Mouse (Mus musculus) kidney, adult 18-20 months (tissue): ENCODE results near the gene Rccd1.

ENCODE experiments used
- DNase-seq: peaks from one replicate; pipeline ENCODE4 v3.0.0; 2021

Rccd1 gene

DNA sequence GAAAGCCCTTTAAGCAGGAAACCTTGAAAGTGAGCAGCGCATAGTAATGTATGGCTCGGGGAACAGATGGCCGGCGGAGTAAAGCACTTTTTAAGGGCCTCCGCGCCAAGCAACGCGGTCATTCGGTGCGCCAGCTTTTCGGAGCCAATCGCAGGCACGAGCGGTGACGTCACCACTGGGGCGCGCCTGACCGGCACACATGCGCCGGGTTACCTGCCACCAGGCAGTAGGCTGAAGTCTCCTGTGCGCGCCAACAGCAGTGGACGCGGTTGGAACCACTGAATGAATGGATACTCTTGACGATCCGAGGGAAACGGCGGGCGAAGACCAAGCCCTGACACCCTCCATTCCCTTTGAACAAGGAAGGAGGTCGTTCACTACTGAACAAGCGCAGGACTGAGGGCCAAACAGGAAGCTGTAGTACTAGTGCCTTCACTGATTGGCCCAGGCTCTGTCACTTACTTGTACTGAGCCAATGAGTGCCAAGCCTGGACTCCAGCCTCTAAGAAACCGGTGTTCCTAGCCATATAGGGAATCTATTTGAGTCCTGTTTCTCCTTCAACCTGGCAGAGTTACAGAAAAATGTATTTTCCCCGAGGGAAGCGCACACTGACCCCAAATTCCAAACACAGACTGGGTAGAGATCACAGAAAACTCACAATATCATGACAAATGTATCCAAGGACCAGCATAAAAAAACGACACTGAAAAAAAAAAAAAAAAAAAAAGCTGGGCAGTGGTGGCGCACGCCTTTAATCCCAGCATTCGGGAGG, at the start of gene Rccd1:
Rccd1 (minus strand) TSS at position 412 of the 773 bp plus-strand sequence.
- peak; percentile 96 for DNase-seq

DNA sequence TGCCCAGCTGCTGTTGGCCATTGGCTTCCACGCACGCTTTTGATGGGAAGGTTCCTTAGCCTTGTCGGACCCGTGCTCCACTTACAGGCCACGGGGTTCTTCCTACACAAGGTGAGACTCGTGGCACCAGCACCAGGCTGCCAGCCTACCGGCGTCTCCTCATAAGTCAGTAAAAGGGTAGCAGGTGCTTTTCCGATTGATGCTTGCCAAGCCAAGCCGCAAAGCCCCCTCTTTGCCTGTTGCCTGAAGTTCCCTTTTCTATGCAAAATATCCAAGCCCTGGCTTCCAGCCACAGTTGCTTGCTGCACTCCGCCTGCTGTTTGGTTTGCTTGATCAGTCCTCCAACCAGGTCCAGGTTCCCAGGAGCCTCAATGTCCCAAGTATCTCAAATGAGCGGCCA, 49.6 kb upstream of the Rccd1 start:
- DNase-seq: no peak

DNA sequence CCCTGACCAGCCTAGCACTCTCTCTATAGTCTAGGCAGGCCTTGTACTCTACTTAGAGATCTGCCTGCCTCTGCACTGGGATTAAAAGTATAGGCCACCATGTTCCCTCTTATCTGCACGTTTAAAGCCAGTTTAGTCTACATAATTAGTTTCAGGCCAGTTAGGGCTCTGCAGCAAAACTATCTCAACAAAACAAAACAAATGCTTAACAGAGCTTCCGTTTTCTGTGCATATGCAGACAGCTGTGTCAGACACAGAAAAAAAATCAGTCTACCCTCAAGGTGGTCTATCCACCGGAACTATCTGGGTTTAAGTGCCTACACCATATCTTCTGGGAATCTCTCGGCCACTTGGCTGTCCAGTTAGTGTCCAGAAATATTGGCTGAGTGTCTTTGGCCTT, 49.1 kb upstream of the Rccd1 start:
- DNase-seq: no peak

DNA sequence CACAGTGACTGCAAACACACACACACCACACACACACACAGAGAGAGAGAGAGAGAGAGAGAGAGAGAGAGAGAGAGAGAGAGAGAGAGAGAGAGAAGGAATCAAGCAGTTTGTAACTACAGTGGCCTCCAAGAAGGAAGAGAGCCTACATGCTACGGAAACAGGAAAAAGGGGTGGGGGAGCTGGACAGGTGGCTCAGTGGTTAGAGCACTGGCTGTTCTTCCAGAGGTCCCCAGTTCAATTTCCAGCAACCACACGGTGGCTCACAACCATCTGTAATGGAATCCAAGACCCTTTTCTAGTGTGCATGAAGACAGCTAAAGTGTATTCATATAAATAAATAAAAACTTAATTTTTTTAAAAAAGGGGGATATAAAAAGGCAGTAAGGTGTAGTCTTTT, 48.4 kb upstream of the Rccd1 start:
- no peak for DNase-seq

DNA sequence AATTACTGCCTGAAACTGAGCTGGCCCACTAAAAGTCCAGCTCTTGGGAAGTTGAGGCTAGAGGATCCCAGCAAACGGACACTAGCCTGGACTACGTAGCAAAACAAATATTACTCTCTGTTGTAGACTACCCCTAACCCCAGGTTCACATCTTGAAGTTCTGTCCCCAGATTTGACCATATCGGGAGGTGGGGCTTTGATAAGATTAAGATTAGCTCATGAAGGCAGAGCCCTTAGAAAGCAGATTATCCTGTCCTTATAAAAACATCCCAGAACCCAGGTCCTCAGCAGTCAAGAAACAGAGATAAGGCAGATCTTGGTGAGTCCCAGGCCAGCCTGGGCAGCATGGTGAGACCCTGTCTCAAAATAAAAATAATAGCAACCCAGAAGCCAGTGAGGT, 47.9 kb upstream of the Rccd1 start:
- no peak for DNase-seq

DNA sequence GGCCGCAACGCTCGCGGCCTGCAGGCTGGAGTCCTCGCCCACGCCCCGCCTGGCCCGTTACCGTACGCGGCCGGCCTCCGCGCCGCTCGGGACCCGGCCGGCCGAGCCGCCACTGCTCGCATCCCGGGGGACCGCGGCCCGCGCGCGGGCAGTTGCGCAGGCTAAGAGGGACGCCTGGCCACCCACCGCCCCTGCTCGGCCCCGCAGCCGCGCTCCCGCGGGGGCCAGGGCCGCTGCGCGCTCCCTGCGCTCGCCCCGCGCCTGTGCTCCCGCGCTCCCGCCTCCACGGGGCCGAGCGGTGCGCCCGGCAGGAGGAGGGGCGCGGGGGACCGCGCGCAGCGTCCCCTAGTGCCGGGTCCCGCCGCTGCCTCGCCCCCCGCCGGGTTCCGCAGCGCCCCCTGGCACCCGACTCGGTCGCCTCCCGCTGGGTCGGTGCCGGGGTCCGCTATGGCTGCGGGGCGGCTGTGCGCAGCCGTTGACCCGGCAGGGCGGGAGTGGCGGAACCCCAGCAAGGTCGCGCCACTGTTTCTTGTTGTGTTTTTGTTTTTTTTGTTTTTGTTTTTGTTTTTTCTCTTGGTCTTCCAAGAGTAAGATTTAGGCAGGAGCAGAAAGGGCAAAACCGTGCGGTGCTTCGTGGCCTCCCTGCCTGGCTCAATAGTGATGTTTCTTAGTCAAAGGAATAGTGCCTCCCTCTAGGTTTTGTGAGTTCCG, 46.9 kb upstream of the Rccd1 start, which contains the start of gene Man2a2:
Man2a2 (minus strand) TSS at position 335 of the 711 bp plus-strand sequence.
- peak; percentile 78 for DNase-seq

DNA sequence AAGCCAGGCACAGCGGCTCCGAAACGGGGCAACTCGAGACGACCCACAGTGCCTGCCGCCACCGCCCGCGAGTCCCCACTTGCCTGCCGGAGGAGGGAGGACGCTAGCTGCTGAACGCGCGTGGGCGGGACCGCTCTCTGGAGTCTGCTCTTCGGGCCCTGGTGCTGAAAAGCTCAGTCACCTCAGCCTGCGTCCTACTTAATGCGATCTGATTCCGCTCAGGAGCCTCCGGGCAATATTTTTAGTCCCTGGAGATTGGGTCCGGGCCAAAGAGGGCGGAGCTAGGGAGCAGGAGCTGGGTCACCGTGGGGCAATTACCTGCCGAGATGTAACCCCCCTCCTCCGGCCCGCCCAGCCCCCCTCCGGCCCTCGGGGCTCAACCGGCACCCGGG, 46.4 kb upstream of the Rccd1 start:
- DNase-seq: peak; percentile 88

DNA sequence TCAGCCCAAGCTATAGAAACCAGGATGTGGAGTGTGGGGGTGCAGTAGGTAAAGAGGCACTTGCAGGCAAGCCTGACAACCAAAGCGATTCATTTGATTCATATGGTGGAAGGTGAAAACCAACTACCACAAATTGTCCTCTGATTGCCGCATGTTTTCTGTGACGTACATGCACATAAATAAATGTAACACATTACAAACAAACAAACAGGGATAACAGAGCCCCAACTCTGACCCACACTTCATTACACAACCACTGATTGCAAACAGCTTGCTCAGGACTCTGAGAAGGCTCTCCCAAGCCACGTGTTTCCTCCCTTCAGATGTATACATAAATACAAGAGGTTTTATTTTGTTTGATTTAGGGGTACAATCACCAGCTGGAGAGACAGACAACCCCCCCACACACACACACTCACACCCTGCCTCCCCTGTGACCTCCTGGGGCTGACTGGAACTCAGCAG, 45.7 kb upstream of the Rccd1 start:
- DNase-seq: no peak

DNA sequence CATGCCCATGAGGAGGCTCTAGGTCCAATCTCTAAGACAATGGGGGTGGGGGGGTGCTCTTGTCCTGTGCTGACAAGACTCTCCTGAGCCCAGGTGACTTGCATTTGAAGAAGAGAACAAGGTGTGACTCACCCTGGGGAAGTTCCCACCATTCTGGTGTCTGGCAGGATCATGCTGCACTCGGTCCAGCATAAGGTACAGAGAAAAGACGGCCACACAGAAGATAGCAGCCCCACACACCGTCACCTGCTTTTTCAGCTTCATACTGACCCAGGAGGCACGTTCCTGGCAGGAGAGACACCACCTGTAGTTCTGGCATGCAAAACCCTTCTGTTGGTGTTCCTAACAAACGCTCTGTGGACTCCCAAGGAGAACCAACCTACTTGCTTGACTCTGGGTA, 45.2 kb upstream of the Rccd1 start:
- DNase-seq: no peak

DNA sequence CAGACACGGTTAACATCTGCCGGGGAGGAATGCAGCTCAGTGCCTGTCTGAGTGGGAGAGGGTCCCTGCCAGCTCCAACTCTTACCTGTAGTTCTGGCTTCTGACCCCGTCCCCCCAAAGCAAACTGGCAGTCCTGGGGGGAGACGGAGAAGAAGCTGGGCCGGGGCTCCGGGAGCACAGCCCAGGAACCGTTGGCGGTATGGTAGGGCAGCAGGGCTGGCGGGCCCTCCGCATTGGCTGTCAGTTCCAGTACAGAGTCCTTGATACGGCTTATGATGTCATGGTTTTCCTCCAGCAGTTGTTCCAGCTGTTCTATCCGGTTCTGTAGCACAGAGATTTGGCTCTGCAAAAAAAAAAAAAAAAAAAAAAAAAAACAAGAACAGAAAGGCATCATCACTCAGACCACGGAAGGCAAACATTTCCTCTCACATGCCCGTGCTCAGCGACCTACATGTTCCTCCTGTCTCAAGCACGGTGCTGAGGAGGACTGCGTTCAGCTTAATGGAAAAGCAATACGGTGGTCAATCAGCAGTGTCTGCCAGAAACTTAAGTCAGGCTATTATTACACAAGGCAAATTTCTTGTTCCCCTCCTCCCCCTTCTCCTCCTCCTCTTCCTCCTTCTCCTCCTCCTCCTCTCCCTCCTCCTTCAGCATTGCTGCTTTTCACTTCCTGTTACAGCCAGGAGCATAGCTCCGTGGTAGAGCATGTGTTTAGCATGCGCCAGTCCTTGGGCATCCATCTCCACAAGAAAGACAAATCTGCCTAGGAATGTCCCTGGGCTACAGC, 44.6 kb upstream of the Rccd1 start:
- DNase-seq: no peak

DNA sequence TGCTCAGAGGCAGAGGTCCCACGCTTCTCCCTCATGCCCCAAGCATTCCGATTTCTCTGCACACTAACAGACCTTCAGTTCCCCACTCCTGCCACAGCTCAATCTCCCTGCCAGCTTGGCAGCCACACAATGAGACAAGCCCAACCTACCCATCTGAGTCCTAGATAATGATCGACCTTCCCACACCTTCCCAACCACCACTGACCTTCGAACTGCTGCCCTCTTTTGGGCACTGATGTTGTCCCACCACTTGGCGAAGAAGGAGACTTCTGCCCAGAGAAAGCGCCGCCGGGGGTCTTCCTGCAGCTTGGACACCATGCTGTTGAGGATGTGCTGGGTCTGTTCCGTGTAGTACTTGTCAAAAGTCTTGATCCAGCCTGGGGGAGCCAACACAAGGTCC, 43.8 kb upstream of the Rccd1 start:
- no peak for DNase-seq

DNA sequence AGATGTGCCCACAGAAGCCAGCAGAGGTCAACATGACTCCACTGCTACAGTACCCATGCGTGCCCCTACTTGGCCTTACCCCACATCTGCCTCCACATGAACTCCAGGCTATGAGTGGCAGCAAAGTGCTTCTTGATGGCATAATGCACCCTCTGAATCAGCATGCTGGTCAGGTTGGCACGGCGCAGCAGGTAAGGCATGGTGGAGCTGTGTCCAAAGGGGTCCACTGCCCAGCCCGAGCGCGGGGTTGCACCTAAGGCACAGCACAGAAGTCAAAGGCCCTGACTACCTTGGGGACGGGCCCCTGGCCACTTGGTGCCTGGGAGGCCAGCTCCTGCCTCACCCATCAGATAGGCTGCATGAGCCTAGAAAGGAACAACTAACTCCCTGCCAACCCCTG, 43.0 kb upstream of the Rccd1 start:
- DNase-seq: no peak

DNA sequence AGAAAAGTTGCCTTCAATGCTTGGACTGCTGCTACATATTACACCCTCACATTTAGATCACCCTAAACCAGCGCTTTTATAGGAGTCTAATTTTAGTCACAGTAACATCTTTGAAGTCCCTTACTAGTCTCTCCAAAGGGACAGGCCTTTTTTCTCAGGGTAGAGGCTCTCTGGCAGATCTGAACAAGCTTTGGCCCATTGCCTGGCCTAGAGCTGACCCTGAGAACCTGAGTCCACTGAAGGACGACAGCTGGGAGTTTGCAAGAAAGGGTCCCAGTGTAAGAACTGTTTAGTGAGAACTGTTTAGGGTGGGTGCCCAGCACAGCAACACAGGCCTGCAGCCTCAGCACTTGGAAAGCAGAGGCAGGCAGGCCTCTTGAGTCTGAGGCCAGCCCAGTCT, 41.5 kb upstream of the Rccd1 start:
- peak; percentile 32 for DNase-seq

DNA sequence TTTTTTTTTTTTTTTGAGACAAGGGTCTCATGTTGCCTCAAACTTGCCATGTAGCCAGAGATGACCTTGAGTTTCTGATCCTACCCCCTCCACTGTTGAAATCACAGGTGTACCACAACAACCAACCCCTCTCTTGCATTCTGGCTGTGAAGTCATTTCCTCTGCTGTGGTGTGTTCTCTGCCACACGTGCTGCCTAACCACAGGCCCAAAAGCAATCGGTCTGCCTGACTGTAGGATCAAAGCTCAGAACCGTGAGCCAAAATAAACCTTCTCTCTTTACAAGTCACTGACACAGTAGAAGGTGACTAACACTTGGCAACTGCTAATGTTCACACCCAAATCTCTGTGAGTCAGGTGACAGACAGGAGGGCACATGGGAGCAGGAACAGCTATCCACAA, 36.2 kb upstream of the Rccd1 start:
- DNase-seq: no peak

DNA sequence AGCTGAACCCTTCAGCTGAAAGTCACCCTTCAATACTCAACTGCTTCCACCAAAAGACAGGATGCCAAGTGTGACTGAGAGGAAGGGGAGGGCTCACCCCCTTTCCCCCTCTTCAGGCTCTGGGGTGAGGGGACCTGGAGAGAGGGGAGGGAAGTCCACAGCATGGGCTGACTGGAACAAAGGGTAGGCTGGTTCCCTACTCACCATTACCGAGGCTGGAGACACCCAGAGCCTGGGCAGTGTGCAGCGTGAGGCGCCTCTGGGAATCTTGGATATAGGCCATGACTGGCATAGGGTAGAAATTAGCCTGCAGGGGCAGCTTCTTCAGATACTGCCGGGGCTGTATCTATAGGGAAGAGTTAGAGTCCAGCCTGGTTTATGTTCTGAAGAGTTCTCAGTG, 33.8 kb upstream of the Rccd1 start:
- no peak for DNase-seq

DNA sequence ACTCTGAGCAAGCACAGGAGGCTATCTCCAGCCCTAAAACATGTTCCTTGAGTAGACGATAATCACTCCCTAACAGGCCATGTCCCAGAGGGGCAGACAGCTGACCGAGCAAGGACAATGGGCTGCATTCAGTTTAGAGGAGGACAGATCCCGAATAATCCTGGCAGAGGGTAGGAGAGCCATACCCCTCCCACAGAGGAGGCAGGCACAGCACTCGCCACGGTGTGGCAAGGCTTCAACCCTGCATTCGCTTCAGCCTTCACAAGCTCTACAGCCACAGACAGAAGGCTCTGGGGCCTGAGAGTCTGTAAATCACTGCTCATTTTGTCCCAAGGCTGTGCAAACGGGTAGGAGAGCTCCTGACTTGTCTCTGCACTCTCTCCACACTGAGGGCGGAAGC, 32.9 kb upstream of the Rccd1 start:
- DNase-seq: no peak

DNA sequence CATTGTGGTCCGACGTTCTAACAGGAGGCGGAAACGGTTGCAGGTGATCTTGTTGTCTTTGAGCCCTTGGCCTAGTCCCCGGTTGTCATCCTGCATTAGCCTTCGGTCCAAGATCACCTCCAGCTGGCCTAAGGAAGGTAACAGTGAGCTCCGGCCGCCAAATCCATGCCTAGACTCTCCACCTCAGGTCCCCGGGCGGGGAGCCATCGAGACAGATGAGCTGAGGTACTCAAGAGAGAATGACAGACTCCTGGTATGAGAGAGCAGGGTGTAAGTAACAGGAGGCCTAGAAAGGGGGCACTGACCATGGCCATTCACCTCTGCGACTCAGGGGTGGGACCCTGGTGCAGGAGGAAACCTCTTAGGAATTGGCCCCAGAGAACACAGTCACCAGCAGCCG, 32.1 kb upstream of the Rccd1 start:
- no peak for DNase-seq

DNA sequence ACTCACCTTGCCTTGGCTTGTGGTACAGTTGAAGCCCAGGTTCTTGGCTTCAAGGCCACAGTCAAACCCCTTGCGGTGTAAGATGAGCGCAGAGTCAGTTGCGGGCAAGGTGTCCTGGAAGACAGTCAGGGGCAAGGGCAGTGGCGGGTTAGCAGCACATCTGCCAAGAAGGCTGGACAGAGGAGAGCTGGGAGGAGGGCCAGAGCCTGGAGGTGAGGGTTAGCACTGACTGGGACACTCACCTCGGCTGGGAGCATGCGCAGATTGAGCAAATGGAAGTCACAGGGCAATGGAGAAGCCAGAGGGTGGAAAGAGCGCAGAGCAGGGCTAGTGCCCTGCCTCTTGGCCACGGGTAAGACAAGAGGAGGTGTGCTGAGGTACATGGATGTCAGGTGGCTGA, 28.7 kb upstream of the Rccd1 start:
- no peak for DNase-seq

DNA sequence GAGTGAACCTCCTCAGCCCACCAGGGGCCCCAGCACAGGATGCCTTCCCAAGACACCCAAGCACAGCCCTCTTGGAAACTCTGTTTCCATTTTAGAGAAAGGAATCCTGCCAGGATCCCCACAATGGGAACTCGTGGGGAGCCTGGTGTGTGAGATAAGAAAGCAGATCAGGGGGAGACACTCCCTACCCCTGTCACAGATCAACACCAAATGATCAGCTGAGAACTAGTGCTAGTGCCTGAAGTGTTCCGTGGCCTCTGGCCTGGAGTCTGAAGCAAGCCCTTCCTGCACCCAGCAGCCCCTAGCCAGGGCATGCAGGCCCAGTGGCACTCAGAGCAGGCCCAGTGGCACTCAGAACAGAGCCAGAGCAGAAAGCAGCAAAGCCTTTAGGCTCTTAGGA, 26.6 kb upstream of the Rccd1 start:
- no peak for DNase-seq

DNA sequence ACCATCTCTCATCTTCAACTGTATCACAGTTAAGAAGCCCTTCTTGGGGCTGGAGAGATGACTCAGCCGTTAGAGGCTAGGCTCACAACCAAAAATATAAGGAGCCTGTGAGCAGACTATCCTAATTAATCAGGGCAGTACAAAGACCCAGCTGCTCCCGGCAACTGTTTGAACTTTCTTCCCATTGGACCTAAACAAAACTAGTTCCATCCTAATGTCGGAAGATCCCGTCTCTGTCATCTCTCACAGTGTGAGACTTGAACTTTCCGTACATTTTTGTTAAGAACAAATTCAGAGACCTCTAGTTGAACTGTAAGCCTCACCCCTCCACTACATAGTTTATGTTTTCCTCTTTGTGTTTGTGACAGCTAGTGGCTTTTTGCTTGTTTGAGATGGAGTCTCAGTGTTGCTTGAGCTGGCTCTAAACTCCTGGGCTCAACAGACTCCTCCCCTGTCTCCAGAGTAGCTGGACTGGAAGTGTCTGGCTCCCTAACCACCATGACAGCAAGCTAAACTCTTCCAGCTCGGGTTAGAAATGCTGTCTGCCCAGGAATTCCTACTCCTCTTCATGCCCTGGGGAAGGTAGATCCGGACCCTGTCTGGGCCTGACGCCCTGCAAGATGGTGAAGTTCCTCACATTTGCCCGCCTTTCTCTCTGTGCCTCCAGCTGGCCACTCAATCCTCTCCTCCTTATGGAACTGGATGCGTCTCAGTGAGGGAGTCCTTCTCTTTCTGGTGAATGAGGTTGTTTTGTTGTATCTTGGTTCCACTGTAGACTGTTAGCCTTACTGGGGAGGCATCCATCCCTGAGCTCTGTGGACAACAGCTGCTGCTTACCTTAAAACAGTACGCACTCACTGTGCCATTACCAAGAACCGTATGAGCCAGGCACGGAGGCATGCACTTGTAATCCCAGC, 23.7 kb upstream of the Rccd1 start:
- DNase-seq: no peak

DNA sequence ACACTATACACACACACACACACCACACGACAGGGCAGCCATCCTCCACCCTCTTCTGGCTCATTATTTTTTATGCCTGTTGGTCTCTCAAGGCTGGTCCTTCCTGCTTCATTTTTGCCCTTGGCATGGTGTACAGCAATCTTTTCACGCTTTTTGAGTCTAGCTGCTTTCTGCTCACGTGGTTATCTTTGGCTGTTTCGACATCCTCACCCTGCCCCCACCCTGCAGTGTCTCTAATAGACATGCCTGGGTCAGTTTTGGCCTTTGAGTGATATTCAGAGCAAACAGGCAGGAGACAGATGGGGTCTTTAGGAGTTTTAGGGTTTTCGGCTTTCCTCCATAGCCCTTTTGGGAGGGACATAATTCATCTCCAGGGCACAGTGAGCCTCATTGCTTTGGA, 22.6 kb upstream of the Rccd1 start:
- no peak for DNase-seq

DNA sequence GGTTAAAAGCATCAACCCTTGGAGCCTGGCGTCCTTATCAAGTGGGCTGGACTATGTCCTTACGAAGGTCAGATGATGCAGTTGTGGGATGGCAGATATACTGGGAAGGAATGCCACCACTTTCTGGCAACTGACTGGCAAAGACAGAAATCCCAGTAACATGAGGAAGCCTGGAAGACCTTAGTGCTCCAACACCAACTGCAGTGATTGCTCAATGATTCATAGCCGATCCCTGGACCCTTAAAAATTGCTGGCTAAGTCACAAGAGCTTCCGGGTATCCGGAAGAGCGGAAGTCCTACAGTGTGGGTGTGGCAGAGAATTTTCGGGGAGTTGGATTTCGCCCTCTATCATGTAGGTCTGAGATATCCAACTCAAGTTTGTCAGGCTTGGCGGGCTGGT, 21.9 kb upstream of the Rccd1 start:
- DNase-seq: no peak
